Mouse (Mus musculus) liver, embryonic 12.5 days (tissue): ENCODE results near the gene Plekha7. TPM values are rescaled to one million over a fixed set of nuclear protein-coding genes. Genes with fewer than 3 reads are reported as not detected.

Experiments used
- ATAC-seq: fragments of 200-750 bp; cut with Nextera tagmentation; 2 replicates; pipeline ENCODE4 v1.8.0; 2017; ENCODE audit warnings: moderate number of reproducible peaks, mild to moderate bottlenecking, moderate library complexity
- H3K27ac ChIP-seq: fragments of 300-500 bp; sonication (generic); 2 replicates; pipeline ENCODE4 v1.5.1; 2016; ENCODE audit warnings: mild to moderate bottlenecking
- H3K27me3 ChIP-seq: fragments of 300-500 bp; sonication (generic); replicated peaks from 2 replicates; pipeline ENCODE4 v1.6.1; 2016; ENCODE audit warnings: mild to moderate bottlenecking, moderate library complexity
- H3K36me3 ChIP-seq: fragments of 300-500 bp; sonication (generic); 2 replicates; pipeline ENCODE4 v1.6.1; 2016; ENCODE audit warnings: mild to moderate bottlenecking, moderate library complexity
- H3K4me1 ChIP-seq: fragments of 300-500 bp; sonication (generic); 2 replicates; pipeline ENCODE4 v1.6.1; 2016
- H3K4me2 ChIP-seq: fragments of 300-500 bp; sonication (generic); 2 replicates; pipeline ENCODE4 v1.6.1; 2016; ENCODE audit warnings: mild to moderate bottlenecking, moderate library complexity
- H3K4me3 ChIP-seq: fragments of 300-500 bp; sonication (generic); 2 replicates; pipeline ENCODE4 v1.5.1; 2016; ENCODE audit warnings: mild to moderate bottlenecking, moderate library complexity
- H3K9ac ChIP-seq: fragments of 300-500 bp; sonication (generic); 2 replicates; pipeline ENCODE4 v1.6.1; 2016; ENCODE audit warnings: mild to moderate bottlenecking, moderate library complexity
- H3K9me3 ChIP-seq: fragments of 300-500 bp; sonication (generic); replicated peaks from 2 replicates; pipeline ENCODE4 v1.6.1; 2016; ENCODE audit warnings: mild to moderate bottlenecking, moderate library complexity
- WGBS: fragments of 180-500 bp; shearing (Covaris S2); methylation state at CpG from one replicate; pipeline ENCODE4 v1.1.7; 2016; ENCODE audit not compliant: insufficient replicate concordance; 5-methylcytosine and 5-hydroxymethylcytosine counted together
- polyA plus RNA-seq: library from polyadenylated mRNA; unstranded; fragments of >200 nt; fragmentation: Nextera tagmentation; extraction: Ambion mirVana; gene quantifications from 2 replicates; pipeline ENCODE4 v1.2.1, GENCODE M21; 2016

Gene Plekha7
- polyA plus RNA-seq, 1 experiment from 2014 or later = 3.6 TPM

GRCm38 (mm10) chr7:116286611-116287355 is 21.4 kb downstream of the Plekha7 start:
- peaks cover 51% of the 10 kb centered on the region for H3K4me1 ChIP-seq
- peak; percentile 76 for ATAC-seq
- H3K9me3 ChIP-seq = no peaks in the 10 kb centered on the region
- H3K4me3 ChIP-seq = no peak overlapping the region
- no peak overlapping the region for H3K9ac ChIP-seq
- H3K27me3 ChIP-seq = no peaks in the 10 kb centered on the region
- whole genome bisulfite sequencing = 53% methylated on average over 11 of the region's 11 CpGs
- H3K36me3 ChIP-seq = no peaks in the 10 kb centered on the region
- H3K27ac ChIP-seq = peak overlapping the region; percentile 64
- H3K4me2 ChIP-seq = peak overlapping the region; percentile 35

- Histone ChIP-seq H3K4me2 (peak overlapping the region; percentile 35), H3K4me1 (peaks cover 51% of the 10 kb centered on the region), H3K9ac (no peak overlapping the region), H3K27ac (peak overlapping the region; percentile 64), H3K4me3 (no peak overlapping the region), H3K36me3 (no peaks in the 10 kb centered on the region), H3K27me3 (no peaks in the 10 kb centered on the region), H3K9me3 (no peaks in the 10 kb centered on the region)
- ATAC-seq = no peak
- 59% methylated on average over 12 of the region's 12 CpGs for WGBS
Observed at GRCm38 (mm10) chr7:116286173-116286572, 22.0 kb downstream of the Plekha7 start.

- Histone ChIP-seq H3K4me3 (no peak overlapping the region), H3K27ac (no peak overlapping the region), H3K9me3 (no peaks in the 10 kb centered on the region), H3K36me3 (no peaks in the 10 kb centered on the region), H3K27me3 (no peaks in the 10 kb centered on the region), H3K4me2 (no peak overlapping the region), H3K4me1 (peaks cover 51% of the 10 kb centered on the region), H3K9ac (no peak overlapping the region)
- 63% methylated on average over 1 of the region's 1 CpGs for WGBS
- no peak for ATAC-seq
Observed at GRCm38 (mm10) chr7:116285216-116285615, 23.0 kb downstream of the Plekha7 start.

GRCm38 (mm10) chr7:116282755-116283154 is 25.4 kb downstream of the Plekha7 start:
- peaks cover 33% of the 10 kb centered on the region for H3K4me1 ChIP-seq
- no peaks in the 10 kb centered on the region for H3K36me3 ChIP-seq
- no peak overlapping the region for H3K9ac ChIP-seq
- H3K4me3 ChIP-seq = no peak overlapping the region
- no peak overlapping the region for H3K27ac ChIP-seq
- no peaks in the 10 kb centered on the region for H3K27me3 ChIP-seq
- 68% methylated on average over 11 of the region's 11 CpGs for WGBS
- no peak for ATAC-seq
- no peaks in the 10 kb centered on the region for H3K9me3 ChIP-seq
- no peak overlapping the region for H3K4me2 ChIP-seq

GRCm38 (mm10) chr7:116280126-116280525 is 28.1 kb downstream of the Plekha7 start:
- no peaks in the 10 kb centered on the region for H3K36me3 ChIP-seq
- 67% methylated on average over 5 of the region's 5 CpGs for WGBS
- no peaks in the 10 kb centered on the region for H3K9me3 ChIP-seq
- no peak overlapping the region for H3K4me3 ChIP-seq
- H3K27ac ChIP-seq = no peak overlapping the region
- ATAC-seq = no peak
- H3K4me2 ChIP-seq = no peak overlapping the region
- peaks cover 6% of the 10 kb centered on the region; the same call in 1 of the 2 replicates for H3K4me1 ChIP-seq
- H3K27me3 ChIP-seq = no peaks in the 10 kb centered on the region
- H3K9ac ChIP-seq = no peak overlapping the region

GRCm38 (mm10) chr7:116278280-116278679 is 29.9 kb downstream of the Plekha7 start:
- H3K4me2 ChIP-seq = no peak overlapping the region
- no peak overlapping the region for H3K4me3 ChIP-seq
- 0 out of 2 replicates have a peak, but pooled peaks cover 3% of the 10 kb centered on the region for H3K4me1 ChIP-seq
- WGBS = 70% methylated on average over 9 of the region's 9 CpGs
- no peak overlapping the region for H3K9ac ChIP-seq
- no peaks in the 10 kb centered on the region for H3K36me3 ChIP-seq
- H3K27ac ChIP-seq = no peak overlapping the region
- no peak for ATAC-seq
- no peaks in the 10 kb centered on the region for H3K9me3 ChIP-seq
- H3K27me3 ChIP-seq = no peaks in the 10 kb centered on the region

GRCm38 (mm10) chr7:116276315-116276714 is 31.9 kb downstream of the Plekha7 start:
- no peak for ATAC-seq
- Histone ChIP-seq H3K27ac (no peak overlapping the region), H3K4me3 (no peak overlapping the region), H3K9me3 (no peaks in the 10 kb centered on the region), H3K4me2 (no peak overlapping the region), H3K4me1 (0 out of 2 replicates have a peak, but pooled peaks cover 3% of the 10 kb centered on the region), H3K36me3 (no peaks in the 10 kb centered on the region), H3K27me3 (no peaks in the 10 kb centered on the region), H3K9ac (no peak overlapping the region)

GRCm38 (mm10) chr7:116273111-116273510 is 35.1 kb downstream of the Plekha7 start:
- no peaks in the 10 kb centered on the region for H3K9me3 ChIP-seq
- no peak overlapping the region for H3K9ac ChIP-seq
- no peak for ATAC-seq
- no peak overlapping the region for H3K27ac ChIP-seq
- WGBS = 70% methylated on average over 6 of the region's 6 CpGs
- no peak overlapping the region for H3K4me2 ChIP-seq
- no peak overlapping the region for H3K4me3 ChIP-seq
- H3K36me3 ChIP-seq = no peaks in the 10 kb centered on the region
- no peaks in the 10 kb centered on the region for H3K27me3 ChIP-seq
- peaks cover 13% of the 10 kb centered on the region for H3K4me1 ChIP-seq

- ATAC-seq = no peak
- H3K36me3 ChIP-seq = no peaks in the 10 kb centered on the region
- H3K4me3 ChIP-seq = no peak overlapping the region
- no peaks in the 10 kb centered on the region for H3K27me3 ChIP-seq
- H3K9me3 ChIP-seq = no peaks in the 10 kb centered on the region
- no peak overlapping the region for H3K4me2 ChIP-seq
- WGBS = 67% methylated on average over 6 of the region's 6 CpGs
- peaks cover 16% of the 10 kb centered on the region for H3K4me1 ChIP-seq
- H3K27ac ChIP-seq = no peak overlapping the region
- no peak overlapping the region for H3K9ac ChIP-seq
Observed at GRCm38 (mm10) chr7:116269501-116269995, 38.6 kb downstream of the Plekha7 start.

GRCm38 (mm10) chr7:116268113-116268926 is 39.9 kb downstream of the Plekha7 start:
- no peak for ATAC-seq

GRCm38 (mm10) chr7:116263281-116263680 is 44.9 kb downstream of the Plekha7 start:
- Histone ChIP-seq H3K4me2 (no peak overlapping the region), H3K4me3 (no peak overlapping the region), H3K4me1 (peaks cover 10% of the 10 kb centered on the region), H3K27me3 (no peaks in the 10 kb centered on the region), H3K9me3 (no peaks in the 10 kb centered on the region), H3K36me3 (no peaks in the 10 kb centered on the region), H3K9ac (no peak overlapping the region), H3K27ac (no peak overlapping the region)
- no peak for ATAC-seq
- 59% methylated on average over 7 of the region's 7 CpGs for WGBS

More at GRCm38 (mm10) chr7:116268113-116268926, 39.9 kb downstream of the Plekha7 start:
- H3K4me2 ChIP-seq = no peak overlapping the region
- no peaks in the 10 kb centered on the region for H3K27me3 ChIP-seq
- no peaks in the 10 kb centered on the region for H3K9me3 ChIP-seq
- H3K36me3 ChIP-seq = no peaks in the 10 kb centered on the region
- no peak overlapping the region for H3K9ac ChIP-seq
- WGBS = 43% methylated on average over 13 of the region's 13 CpGs
- H3K27ac ChIP-seq = no peak overlapping the region
- H3K4me3 ChIP-seq = no peak overlapping the region
- peaks cover 15% of the 10 kb centered on the region for H3K4me1 ChIP-seq

- no peak overlapping the region for H3K9ac ChIP-seq
- no peaks in the 10 kb centered on the region for H3K27me3 ChIP-seq
- WGBS = 43% methylated on average over 2 of the region's 2 CpGs
- peaks cover 6% of the 10 kb centered on the region; the same call in 1 of the 2 replicates for H3K4me1 ChIP-seq
- H3K27ac ChIP-seq = no peak overlapping the region
- H3K4me3 ChIP-seq = no peak overlapping the region
- H3K4me2 ChIP-seq = no peak overlapping the region
- no peaks in the 10 kb centered on the region for H3K9me3 ChIP-seq
- no peak for ATAC-seq
- no peaks in the 10 kb centered on the region for H3K36me3 ChIP-seq
Observed at GRCm38 (mm10) chr7:116262508-116262907, 45.7 kb downstream of the Plekha7 start.
